Mouse (Mus musculus): ENCODE measurements around the gene Nid2.

The Nid2 gene

DNA sequence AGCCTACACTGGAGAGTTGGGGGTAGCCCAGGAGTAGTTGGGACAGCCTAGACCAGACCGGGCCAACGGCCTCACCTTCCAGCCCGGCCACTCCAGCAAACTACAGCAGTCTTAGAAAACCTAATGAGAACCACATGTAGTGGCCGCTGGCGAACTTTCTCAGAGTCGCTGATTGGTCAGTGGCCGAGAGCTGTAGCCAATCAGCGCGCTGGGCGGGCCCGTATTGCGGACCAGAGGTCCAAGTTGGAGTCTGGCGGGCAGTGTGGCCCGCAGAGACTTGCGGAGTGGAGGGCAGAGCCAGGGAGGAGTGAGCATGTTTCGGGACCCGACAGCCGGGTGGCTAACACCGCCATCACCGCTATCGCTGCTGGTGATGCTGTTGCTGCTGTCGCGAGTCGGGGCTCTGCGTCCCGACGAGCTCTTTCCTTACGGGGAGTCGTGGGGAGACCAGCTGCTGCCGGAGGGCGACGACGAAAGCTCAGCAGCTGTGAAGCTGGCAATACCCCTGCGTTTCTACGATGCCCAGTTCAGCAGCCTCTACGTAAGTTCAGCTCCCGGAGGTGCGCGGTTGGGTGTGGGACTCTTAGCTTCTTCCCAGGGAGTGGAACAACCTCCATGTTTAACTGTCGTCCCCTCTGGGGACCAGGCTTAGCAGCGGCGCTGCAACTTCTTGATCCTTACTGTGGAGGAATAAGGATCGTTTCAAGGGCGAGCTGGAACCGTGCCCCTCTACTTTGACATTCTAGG is at the start of gene Nid2:
Nid2 (plus strand) TSS at position 241 of the 747 bp plus-strand sequence.
- DNase-seq, result peak; percentile 90

DNA sequence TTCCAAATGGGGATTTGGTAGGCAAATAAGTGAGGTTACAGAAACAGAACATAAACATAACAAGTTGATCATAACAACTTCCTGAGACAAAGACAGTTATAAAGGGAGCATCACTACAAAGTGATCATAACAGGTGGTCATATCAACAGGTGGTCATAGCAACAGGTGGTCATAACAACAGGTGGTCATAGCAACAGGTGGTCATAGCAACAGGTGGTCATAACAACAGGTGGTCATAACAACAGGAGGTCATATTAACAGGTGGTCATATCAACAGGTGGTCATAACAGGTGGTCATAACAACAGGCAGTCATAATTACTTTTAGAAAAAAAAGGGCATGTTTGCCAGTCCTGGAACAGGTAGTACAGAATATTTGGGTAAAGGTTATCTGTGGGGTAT is 49.5 kb upstream of the Nid2 start:
- no peak for DNase-seq

DNA sequence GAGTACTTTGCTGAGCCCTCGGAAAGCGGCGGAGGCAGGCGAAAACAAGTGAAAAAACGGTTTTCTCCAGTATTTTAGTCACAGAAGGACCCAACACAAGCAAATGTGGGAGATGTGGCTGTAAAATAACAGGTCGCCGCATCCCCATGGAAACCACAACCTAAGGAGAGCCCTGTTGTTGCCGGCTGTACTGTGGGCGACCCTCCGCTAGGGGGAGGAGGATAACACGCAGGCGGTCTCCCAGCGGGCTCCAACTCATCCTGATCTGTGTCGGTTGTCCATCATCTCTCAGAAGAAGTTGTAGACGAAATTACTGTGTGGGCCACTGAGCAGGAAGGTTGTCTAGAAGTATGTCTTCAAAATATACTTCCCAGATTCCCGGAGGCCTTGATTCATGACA is 45.4 kb upstream of the Nid2 start:
- peak; percentile 53 for DNase-seq

DNA sequence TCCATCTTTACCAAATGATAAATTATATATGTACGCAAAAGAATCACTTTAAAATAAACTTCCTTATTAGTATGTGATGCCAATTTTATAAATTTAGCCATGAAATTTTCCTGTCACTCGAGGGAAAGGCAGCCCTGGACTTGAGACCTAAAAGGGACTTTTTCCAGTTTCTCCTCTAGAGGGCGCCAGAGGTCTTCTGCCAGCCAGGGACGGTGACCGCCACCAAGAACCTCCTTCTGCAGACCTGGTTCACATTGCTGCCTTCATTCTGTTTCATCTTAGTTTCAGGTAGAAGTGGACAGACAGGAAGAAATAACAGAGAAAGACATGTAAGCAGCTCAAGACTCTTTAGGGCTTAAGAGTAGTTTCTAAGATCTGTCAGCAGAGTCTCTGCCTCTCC is 44.6 kb upstream of the Nid2 start:
- peak; percentile 45 for DNase-seq

DNA sequence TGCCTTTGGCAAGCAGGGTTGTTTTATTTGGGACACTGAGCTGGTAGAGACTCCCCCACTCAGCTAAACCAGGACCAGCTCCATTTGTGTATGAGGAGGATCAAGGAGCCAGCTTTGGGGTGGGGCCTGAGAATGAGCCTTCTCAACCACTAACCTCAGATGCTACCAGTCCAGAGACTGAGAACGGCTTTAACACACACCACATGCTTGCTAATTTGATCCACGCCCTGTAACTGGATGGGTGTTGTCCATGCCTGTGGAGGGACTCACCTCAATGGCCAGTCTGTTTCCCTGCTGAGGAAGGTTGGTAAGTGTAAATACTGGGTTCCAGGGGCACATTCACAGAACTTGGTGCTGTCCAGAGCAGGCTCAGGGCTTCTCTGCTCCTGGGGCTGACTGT is 44.1 kb upstream of the Nid2 start:
- DNase-seq, result no peak

DNA sequence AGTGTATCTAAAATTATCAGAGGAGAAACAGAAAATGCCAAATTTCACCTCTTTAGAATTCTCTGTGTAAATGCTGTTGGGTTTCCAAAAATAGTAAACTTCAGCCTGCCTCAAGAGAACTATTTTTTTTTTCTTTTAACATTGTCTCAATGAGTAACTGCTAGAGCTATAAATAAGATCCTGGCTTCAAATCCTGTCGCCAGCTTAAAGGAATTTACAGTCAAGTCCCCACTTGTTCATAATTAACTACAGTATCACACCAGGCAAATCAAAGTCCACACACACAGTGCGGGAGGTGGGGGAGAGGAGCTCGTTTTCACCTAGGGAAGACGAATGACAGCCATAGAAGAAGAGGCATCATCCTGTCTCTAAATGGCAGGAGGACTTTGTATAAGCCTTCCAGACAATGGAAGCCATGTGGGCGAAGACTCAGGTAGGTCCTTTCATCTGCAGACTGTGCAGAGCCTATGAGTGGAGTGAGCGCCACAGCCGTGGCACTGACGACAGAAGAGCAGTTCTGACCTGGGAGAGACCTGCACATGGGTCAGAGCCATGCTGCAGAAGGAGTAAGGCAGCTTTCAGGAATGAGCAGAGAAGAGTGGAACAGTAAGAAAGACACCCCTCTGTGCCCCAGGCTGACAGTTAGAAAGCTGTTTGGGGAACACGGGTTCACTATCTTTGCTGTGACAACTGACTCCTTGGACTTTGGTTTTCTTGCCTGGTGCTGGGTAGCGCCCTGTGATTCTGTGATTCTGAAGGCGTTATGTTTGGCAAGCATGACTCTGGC is 43.2 kb upstream of the Nid2 start:
- peak; percentile 52 for DNase-seq

DNA sequence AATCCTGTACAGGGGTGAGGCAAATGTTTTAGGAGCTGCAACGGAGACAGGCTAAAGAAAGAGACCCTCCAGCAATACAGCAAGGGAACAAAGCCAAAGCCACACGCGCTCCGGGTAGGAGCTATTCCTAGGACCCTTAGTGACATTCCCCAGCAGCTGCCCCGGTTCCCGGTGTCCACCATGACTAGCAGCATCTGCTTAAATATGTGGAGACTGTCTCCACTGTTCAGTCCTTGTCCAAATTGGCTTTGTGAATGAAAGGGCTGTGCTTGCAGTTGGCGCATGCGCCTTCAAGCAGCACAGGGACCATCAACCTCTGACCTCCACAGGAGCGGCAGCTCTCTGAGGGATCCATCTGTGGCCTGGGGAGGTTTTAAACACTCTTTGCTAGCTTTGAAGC is 41.9 kb upstream of the Nid2 start:
- no peak for DNase-seq

DNA sequence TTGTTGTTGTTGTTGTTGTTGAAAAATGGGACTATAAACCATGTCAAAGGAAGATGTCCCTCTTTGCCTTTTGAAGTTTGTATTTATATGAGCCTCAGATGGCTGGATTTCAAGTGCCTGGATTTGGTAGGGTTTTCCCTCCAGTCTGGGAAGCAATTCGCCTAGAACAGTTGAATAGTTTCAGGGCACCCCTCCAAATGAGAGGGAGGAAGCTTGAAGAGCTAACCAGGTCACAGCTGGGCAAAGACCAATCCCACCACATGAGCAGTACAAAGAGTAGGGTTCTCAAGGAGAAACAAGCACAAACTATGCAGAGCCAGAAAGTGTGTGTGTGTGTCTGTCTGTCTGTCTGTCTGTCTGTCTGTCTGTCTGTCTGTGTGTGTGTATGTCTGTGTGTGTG is 39.3 kb upstream of the Nid2 start:
- DNase-seq, result peak; percentile 39

DNA sequence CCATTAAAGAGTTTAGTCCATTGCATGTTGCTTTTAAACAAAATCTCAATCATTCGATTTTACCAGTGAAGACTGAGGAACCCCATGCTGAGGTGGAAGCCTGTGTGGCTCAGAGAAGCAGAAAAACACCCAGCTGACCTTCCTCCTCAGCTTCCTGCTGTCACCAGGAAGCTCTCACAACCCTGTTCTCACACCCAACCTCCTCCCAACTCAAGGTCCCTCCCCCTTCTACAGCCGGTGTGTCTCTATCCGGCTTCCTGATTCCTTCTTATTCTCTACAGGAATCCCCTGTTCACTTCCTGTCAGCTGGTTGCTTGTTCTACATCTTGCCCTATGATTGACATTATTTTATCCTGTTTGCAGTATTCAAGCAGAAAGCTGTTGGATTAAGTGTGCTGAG is 38.0 kb upstream of the Nid2 start:
- no peak for DNase-seq

DNA sequence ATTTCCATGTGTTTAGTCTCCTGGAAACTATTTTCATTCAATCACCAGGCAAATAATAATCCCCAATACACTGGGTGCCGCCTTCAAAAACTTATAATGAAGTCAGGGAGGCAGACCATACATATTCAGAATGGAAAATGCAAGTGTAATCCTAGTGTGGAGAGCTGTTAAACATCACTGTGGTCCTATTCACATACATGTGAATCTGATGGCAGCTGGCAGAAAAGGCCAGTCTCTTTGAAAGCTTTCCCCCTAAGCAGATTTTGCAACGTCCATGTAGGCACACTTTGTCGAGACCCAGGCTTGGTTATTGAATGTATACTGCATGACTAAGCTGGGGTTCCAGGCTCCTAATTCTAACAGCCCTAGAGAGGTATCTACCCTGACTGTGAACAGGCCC is 32.0 kb upstream of the Nid2 start:
- DNase-seq, result no peak

DNA sequence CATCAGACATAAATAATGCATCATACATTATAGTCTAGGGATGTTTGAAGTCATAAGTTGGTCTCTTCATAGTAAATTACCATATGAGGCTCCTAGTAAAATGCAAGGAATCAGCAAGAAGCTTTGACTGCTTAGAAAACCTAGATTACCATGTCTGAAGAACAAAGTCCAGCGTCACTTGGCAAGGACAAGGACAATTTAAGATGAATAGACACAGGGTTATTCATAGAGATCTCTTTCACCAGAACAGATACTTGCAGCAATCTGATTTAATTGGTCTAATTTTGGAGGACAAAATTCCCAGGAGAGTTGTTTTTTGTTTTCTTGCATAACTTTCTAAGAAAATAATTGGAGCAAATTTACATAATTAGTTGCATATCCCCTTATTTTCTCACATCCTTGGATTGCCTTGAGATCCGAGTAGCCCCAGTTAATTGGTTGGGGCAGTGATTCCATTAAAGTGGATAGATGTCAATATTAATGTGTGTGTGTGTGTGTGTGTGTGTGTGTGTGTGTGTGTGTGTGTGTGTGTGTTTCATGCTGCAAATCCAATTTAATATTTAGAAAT is 30.9 kb upstream of the Nid2 start:
- DNase-seq, result no peak

DNA sequence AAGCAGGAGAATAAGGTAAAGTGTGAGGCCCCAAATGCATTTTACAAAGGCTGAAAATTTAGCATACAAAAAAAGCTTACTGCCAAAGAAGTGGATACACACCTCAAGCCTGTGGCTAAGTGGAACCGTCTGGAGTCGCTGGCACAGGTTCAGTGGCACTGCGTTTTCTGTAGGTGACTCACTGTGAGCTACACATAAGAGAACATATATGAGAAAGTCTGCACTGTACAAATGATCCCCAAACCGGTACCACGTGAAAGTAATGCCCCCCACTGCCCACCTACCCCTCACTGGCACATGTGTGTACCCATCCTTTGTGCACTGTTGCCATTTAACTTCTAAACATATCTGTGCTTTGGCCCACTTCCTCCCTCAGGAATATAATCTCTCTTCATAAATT is 22.8 kb upstream of the Nid2 start:
- no peak for DNase-seq

DNA sequence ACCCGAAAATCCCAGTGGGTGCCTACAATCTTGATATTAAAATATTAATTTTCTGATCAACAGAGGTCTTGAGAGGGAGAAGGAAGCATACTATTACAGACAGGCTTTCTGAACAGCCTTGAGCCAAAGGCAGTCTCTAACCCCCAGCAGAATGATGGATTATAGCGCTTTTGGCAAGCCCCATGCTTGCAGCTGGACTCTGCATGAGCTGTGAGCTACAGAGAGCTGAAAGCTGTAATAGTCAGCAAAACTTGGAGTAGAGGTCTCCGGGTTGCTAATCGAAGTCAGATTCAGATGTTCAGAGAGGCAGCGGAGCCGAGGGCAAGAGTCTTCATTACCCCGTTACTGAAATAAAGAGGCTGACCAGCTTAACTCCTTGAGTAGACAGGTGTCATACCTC is 22.3 kb upstream of the Nid2 start:
- no peak for DNase-seq

DNA sequence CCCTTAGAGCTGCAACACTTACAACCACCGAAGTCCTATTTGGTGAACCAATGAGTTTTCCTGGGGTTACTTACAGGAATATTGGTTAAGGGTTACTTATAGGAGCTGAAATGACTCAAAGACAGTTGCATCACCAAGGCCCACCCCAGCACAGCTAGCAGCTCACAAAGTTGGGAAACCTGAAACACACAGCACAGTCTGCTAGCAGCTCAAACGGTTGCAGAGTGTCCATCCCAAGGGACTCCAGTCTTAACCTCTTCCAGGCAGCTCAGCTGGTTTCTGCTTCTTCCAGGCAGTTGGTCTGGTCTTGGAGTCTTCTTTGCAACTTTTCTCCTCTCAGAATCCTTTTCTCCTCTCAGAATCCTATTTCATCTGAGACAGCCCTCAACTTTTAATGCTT is 19.0 kb upstream of the Nid2 start:
- DNase-seq, result no peak

DNA sequence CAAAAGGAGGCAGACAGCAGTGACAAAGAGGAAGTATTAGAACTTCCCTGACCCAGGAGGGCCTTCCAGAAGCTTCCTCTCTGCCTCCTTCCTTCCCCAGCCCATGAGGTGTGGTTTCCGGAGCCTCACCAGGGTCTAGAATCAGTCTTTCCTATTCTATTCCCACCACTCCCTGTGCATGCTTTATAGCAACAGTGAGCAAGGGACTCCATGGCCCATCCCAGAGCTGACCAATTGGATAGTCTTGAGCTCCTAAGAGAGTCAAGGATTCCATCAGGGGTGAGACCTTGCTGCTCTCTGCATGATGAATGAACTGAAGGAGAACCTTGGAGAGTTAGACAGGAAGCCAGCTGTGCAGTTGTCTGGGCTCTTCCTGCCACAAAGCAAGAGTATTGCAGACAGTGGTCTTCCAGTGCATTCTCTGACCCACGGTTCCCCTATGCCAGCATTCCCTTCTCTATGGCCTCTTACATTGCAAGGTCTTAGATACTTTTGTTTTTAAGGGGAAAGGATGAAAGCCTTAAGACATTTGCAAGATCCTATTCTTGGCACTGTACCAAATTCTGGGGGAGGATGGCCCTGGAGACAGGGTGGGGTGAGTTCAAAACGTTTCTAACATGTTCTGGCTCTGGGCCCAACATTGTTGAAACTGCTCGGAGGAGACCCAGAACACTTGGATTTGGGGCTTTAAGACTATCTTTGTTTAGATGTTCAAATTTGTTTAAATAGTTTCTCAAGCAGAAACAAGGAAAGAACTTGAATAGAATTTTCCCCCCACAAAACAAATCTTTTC is 17.4 kb upstream of the Nid2 start:
- DNase-seq, result no peak

DNA sequence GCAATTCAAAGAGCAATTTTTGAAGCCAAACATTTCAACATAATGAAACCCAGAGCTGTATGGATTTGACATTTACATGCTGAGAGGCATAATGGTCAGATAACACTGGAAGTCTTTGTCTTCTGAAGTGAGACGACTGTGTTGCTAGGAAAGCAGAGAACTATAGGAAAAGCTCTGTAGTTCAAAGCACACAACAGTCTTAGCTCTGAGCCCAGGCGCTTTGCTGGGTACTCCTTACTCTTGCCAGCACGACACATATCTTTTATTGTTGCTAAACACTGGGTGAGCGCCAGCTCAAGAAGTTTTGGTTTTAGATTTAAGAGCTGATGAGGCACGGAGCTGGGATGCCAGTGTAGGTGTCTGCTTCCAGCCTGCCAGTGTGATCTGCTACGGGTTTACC is 15.8 kb upstream of the Nid2 start:
- no peak for DNase-seq

DNA sequence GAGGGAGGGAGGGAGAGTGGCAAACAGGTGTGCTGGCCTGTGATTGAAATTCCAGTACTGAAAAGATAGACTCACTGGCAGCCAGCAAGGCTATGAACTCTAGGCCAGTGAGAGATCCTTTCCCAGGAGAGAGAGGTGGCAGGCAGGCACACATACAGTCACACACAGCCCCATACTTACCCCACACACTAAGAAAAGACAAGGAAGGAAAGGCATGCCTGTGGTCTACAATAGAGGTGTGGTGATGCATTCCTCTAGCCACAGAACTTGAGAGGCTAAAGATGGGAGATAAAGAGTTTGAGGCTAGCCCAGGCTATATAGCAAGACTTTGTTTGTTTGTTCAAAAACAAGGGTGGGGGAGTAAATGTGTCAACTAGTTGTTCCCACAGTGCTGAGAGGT is 13.5 kb upstream of the Nid2 start:
- no peak for DNase-seq

DNA sequence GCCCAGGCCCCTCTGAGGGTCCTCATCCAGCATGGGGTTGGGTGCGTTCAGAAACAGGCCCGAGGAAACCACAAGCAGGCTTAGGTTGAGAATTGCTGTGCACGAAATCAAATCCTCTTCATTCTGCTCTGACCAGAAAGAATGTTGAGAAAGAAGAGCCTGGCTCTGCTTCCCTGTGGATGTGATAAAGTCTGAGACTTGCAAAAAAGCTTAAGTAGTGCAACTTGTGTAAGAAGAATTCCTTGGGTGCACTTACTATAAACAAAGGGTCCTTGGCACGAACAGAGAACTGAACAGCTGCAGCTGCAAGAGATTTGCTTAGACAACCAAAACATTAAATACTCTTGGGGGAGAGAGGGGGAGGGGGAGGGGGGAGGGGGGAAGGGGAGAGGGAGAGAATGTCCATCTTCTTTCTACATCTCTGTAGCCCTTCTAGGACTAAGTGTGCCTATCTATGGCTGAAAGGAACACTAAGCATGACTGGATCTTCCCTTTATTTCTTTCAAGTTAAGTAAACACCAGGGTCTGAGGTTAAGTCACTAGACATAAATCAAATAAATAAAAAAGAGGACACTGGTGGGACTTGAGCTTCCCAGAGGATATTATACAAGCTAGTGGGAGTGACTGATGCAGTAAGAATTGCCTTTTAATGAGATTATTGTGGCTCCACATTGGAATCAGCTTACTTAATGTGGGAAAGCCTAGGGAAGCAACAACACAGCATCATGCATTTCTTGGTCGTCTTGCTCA is 12.8 kb upstream of the Nid2 start:
- peak; percentile 34 for DNase-seq

DNA sequence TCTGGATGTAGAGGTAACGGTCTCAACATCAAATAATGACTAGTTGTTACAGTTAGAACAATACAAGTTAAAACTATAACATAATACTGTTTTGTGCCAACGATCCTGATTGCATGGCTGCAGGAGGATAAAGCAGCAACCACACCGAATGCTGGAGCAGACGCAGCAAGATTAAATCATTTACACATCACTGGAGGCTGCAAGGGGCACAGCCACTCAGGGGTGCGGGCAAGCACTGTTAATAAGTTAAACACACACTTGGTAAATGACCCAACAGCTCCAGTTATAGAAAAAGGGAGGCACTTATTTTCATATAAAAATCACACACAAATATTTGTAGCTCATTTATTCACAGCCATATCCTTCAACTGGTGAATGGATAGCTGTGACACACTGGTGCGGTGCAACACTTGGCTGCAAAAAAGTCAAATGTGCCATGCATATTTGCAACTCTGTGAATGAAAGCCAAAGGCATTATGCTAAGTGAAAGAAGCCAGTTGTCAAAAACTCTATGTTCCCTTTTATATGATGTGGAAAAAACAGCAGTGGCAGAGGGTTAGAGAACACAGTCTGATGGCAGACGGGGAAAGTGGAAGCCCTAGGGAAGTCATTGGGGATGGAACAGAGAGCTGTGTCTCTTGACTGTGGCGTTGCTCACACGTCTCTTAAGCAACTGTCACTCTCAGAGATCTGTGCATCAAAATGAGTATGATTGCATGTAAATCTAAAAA is 11.5 kb upstream of the Nid2 start:
- peak; percentile 35 for DNase-seq

DNA sequence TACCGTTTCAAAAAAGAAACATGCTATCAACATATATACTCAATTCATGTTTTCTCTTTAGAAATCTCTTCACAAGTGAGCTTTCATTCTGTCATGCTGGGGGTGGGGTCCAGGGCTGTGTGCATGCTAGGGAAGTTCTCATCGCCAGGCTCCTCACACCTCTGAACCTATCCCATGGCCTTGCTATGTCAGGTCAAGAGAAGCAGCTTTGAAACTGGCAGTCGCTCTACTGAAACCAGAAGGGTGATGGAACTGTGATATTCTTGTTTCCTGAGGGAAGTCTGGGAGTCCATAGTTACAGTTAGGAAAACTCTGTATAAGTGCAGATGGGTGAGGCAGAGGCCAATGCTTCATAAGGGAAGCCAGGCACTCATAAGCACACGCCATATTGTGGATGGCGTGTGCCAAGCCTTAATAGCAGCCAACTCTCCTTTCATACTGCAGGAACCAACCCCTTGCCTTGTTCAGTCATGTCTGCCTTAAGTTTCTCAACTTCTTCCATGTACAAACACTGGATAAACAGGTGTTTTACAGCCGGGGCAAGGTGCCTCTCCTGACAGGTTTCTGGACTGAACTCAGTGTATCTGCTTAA is 10.8 kb upstream of the Nid2 start:
- no peak for DNase-seq

DNA sequence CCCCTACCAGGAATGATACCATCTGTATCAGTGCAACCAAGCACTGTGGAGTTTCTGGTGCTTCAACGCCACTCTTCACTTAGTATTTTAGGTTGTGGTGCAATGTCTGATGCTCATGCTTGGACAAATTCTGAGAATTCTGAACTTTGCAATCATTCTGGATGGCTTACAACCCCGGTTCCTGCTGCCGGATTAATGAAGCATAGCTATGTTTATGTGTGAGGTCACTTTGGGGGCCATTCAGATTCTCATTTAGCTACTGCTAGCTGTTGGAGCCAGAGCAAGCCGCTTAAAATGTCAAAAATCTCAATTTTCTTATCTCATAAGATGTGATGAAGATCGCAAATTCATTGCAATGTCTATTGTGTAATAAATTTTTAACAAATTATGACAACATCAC is 6.2 kb upstream of the Nid2 start:
- no peak for DNase-seq

DNA sequence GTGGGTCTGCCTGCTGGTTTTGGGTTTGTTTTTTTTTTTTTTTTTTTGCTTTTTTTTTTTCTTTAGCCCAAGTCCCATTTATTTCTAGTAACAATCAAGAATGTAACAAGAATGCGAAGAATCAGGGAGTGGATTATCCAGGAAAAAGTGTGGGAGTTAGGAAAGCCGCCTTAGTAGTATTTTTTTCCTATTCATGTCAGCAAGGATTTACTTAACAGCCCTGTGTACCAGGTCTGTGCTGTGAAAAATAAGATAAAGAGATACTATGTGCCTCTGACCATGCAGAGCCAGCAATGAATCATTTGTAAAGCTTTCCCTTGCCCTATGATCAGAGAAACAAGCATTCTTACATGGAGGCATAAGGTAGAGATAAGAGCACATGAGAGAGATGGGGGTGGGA is 4.8 kb upstream of the Nid2 start:
- DNase-seq, result no peak
